Mouse (Mus musculus) frontal cortex, postnatal 25 days (tissue): ENCODE results near the gene Il17rd.

ENCODE experiments used
- DNase-seq, 2 experiments: peaks; one replicate each; pipeline ENCODE4 v3.0.0; 2022; ENCODE audit warnings: low spot score in 2 of 2

Gene Il17rd

DNA sequence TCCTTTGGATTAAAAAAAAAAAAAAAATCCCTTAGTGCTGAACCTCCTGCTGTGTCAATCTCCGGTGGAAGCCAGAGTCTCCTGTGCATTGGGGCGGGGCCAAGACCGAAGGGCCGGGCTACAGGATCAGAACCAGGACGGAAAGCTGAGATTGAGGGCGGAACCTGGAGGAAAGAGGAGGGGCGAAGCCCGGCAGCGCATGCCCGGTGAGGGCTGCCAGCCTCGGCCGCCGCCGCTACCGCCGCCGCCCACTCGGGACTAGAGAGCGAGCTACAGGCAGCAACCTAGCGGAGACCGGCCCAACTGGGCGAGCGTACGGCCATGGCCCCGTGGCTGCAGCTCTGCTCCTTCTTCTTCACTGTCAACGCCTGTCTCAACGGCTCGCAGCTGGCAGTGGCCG lies at the start of gene Il17rd:
Gene Il17rd, plus strand, starts transcription at position 159 of the 400 bp plus-strand sequence.
- peak; percentile 57 to 76 for DNase-seq

DNA sequence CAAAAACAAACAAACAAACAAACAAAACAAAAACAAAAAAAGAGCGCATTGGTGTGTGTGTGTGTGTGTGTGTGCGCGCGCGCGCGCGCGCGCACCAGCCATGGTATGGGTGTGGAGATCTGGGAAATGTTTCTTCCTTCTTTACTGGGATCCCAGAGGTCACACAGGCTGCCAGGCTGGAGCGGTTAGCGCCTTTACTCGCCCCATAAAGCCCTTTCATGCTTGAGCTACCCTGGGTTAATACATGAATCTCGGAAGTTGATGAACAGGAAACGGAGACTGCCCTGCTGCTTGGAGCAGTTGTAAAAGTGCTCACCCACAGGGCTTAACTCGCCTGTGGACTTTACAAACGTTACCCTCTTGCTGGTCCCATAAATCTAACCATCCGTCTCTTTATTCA lies 47.1 kb upstream of the Il17rd start:
- DNase-seq = no peak

DNA sequence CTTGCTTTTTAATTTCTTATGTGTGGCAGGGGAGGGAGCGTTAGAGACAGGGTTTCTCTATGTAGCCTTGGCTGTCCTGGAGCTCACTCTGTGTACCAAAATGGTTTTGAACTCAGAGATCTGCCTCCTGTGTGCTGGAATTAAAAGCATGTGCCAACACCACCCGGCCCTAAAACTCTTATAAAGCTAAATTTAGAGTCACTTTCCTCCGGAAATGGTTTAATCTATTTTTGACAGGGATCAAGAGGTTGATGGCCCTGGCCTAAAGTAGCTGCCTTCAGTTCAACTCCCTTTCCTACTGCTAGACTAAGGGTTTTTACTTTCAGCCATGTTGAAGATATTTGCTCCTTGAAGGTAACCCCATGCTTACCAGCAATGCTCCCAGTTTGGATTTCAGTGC lies 45.3 kb upstream of the Il17rd start:
- DNase-seq = no peak

DNA sequence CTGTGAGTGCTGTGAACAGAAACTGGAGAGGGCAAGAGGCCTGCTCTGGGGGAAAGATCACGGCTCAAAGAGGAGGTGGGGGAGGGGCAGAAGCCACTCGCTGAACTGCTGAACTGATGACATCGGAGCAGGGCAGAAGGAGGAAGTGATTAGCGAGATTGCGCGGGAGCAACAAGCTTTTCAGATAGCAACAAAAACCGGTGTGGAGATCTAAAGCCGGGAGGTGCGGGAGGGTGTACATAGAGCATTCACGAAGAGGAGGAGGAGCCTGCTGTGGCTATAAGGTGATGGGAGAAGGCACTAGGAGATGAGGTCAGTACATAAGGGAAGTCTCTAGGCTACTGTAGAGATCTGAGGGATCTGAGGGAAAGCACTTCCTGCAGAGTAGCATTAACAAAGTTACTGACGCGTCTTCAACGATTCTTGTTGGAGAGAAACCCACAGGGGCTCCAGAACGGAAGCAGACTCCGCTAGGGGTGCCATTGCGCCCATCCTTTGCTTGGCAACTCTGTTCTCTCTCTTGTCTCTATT lies 44.5 kb upstream of the Il17rd start, which contains the start of gene Hesx1:
Gene Hesx1, plus strand, starts transcription at position 206 of the 531 bp plus-strand sequence.
- DNase-seq = peak in 1 of 2 experiments; percentile 2

DNA sequence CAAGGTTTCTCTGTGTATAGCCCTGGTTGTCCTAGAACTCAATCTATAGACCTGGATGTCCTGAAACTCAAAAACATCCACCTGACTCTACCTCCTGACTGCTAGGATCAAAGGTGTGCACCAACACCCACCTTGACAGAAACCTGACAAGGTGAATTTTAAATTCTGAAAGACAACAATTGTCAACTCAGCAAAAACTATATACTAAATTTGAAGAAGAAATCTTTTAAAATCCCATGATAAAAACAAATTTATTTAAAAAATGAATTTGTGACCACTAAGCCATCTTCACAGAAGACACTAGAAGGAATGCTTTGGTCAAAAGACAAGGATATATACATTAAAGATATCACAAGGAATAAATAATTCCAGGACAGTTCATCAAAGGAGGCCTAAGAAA lies 42.5 kb upstream of the Il17rd start:
- no peak for DNase-seq

DNA sequence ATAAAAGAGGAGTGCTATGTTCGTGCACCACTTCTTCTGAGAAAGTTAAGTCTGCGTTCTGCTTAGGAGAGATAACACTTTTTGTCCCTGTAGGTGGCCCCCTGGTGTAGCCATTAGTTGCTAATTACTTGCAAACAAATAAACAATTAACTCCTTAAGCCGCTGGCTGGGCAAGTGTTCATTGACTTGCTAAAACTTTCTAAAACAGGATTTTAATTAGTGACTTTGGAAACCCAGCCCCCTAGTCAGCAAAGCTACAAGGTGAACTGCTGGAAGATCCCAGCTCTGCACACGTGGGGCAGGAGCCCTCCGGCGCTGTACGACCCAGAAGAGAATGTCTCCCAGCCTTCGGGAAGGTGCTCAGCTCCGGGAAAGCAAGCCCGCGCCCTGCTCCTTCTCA lies 38.4 kb upstream of the Il17rd start:
- DNase-seq = no peak

DNA sequence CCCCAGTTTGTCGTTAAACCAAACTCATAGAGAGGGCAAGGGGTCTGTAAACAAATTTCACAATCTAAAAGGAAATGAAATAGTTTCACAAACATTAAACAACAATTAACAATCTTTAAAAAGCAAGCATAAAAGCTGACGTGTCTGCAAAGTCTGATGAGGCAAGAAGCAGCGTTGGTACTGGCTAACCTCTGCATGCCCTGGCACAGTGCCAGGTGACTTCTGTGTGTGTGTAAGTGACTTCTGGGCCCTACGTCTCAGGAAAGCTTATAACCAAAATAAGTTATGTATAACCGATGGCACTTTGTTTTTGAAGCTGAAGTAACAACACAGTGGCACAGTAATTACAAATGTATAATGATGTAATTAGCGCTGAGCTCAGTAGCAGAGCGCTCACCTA lies 33.8 kb upstream of the Il17rd start:
- DNase-seq = no peak

DNA sequence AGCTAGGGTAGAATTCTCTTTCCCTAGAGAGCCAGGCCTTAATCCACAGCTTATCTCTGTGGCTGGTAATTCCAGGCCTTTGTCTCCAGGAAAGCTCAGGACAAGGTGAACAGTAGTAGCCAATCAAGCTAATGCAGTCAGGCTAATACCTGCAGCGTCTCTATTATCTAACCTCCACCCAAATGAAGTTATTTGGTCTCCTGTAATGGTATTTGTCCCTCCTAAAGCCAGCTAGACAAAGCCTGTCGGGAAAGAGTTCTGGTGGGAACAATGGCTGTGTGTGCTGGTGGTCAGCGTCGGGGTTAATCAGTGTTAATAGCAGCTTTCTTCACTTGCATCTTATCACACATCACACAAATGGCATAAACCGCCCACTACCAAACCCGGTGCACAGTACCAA lies 32.8 kb upstream of the Il17rd start:
- no peak for DNase-seq

DNA sequence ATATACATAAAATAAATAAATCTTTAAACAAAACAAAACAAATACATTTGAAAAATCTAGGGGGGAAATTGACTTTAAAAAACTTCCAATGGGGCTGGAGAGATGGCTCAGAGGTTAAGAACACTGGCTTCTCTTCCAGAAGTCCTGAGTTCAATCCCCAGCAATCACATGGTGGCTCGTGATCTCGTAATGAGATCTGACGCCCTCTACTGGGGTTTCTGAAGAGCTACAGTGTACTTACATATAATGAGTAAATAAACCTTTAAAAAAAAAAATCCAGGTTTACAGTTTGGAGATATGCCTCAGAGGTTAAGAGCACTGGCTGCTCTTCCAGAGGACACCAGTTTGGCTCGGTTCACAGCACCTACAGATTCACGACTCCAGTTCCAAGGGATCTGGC lies 27.2 kb upstream of the Il17rd start:
- no peak for DNase-seq

DNA sequence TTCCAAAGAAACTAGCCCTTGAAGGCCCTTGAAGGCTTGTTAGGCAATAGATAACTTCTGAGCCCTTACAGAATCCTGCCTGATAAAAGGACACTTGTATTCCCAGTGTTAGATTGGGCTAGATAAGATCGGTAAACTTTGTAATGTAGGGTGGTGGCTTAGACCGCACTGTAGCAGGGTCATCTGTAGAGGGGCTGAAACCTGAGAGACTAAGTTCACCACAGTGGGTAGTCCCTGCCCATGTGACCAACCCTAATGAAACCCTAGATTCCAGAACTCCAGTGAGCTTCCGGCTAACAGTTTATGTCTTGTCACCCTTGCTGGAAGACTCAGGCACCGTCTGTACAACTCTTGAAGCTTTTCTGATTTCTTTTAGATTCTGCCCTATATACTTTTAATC lies 25.1 kb upstream of the Il17rd start:
- no peak for DNase-seq

DNA sequence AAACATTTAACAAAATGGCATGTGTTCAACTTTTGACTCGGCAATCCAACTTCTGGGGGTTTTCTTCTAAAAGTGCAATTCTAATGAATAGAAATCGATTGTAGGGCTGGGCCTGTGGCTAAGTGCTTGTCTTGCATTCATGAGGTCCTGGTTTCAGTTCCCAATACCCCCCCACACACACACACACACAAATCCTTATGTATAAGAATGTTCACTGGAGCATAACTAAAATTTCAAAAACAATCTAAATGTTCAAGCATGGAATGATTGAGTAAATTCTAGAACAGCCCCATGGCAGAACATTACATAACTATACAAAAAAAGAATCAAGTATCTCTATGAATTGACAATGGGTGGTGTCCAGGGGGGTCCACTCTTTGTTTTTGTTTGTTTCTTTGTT lies 20.8 kb upstream of the Il17rd start:
- DNase-seq = no peak

DNA sequence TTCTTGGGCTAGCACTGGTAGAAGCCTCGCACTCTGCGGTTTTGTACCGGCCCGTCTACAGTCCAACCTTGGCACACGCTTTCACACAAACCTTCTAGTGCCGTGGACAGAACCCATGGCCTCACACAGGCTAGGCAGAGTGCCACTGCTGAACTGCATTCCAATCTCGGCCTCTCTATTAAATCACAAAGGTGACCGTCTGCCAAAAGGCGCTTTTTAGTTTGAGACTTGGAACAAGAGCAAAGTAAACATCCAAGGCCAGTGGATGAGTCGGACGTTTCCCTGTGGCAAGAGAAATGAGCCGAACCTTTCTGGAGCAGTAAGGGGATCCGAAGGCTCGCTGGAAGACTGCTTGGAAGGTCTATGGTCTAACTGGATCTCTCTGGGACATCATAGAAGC lies 18.9 kb upstream of the Il17rd start:
- no peak for DNase-seq

DNA sequence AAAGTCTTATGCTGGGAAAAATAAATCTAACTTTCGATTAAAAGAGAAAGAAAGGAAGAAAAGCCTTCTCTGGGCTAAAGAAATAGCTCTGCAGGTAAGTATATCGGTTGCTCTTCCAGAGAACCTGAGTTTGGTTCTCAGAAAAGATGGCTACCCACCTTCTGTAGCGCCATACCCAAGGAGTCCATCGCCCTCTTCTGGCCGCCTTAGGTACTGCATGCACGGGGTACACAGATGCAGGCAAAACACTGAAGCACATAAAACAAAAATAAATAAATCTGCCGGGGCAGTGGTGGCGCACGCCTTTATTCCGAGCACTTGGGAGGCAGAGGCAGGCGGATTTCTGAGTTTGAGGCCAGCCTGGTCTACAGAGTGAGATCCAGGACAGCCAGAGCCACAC lies 15.9 kb upstream of the Il17rd start:
- no peak for DNase-seq

DNA sequence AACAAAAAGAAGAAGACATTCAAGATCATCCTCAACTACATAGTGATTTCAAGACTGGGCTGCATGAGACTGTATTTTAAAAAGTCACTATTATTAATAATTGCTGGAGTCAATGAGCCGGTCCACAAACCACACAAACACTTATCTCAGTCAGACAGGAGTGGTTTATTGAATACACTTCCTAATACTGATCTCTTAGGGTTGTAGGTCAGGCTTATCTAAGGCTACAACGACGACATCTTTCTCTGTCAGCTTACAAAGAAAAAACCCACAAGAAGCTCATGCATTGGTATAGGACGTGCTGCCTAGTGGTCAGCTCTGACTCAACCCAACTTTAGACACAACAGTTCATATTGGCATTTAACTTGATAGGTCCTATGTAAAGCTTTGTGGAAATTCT lies 14.1 kb upstream of the Il17rd start:
- DNase-seq = no peak

DNA sequence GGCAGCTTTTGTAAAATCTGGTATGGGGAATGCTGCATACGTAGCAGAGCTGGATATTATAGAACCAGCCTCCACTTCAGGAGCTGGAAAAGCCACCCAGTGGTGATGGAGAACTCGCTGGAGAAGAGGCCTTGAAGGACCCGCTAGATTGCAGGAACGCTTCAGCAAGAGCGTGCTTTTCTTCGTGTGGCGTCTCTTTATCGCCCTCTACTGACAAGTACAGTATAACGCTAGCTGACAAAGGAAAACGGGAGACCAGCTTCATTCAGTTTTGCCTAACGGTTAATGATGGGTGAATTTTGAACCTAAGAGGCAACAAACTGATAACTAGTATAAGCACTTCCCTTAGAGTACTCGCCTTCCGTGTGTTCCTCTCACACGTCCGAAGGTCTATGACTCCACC lies 9.0 kb upstream of the Il17rd start:
- no peak for DNase-seq

DNA sequence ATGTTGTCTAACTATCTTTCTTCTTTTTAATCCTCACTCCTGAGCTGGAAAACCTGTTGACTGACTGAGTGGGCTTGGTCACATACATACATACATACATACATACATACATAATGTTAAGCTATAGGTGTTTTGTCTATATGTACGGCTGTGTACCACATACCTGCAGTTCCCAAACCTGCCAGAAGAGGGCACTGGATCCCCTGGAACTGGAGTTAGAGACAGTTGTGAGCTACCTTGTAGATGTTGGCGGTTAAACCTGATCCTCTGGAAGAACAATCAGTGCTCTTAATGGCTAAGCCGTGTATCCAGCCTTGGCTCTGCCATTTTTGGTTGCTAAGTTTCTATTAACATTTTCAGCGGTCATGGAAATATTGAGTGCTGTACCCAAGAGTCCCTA lies 7.6 kb upstream of the Il17rd start:
- DNase-seq = peak; percentile 49 to 60

DNA sequence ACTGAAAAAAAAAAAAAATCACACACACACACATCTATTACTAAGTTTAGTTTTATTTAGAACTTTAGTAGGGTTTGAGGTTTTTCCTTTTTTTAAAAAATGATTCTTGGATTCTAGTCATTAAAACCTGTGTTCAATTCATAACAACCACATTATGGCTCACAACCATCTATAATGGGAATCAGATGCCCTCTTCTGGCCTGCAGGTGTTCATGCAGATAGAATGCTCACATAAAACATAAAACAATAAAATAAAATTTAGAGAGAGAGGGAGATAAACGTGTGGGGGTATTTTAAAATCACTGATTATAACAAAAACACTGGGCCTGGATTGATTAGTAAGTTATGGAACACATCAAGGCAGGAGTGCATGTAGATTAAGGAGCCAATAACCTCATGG lies 1.2 kb upstream of the Il17rd start:
- no peak for DNase-seq

DNA sequence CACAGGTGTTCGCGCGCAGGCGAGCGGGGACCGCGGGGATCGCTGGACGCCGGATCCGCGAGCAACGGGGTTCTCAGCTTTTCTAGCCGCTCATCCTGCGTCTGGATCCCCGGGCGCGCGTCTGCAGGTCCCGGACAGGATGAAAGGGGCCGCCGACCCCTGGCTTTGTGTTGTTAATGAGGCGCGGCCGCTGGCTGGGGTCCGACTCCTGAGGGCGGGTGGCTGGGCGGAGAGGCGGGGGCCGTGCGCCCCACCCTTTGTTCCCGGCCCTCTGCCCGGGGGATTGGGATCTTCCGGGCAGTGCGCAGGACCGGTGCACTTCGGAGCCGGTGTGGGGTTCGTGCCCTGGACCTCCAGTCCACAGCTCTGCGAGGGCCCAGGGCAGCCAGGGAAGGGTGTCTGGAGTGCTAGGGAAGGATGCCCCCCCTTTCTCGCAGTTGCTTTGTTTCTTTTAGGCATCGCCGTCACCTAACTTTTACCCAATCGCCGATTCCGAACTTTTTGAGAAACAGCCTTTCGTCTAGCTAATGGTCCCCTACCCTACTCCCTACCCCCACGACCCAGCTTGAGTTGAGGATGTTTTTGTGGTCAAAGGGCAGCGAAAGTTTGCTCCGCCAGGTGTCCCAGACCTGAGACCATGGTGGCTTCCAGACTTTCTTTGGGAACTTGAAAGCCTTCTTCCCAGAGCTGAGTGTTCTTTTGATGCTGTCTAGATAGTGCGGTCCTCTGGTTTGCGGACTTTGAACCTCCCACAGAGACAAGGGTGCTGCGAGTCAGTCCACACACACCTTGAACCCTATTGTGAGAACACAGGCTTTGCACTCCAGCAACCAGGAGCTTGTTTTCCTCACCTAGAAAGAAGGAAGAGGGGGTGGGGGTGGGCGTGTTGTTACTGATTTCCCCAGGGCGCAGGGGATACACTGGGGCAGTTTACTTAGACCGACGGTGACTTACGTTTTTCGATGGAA lies 824 bp downstream of the Il17rd start:
- no peak for DNase-seq

DNA sequence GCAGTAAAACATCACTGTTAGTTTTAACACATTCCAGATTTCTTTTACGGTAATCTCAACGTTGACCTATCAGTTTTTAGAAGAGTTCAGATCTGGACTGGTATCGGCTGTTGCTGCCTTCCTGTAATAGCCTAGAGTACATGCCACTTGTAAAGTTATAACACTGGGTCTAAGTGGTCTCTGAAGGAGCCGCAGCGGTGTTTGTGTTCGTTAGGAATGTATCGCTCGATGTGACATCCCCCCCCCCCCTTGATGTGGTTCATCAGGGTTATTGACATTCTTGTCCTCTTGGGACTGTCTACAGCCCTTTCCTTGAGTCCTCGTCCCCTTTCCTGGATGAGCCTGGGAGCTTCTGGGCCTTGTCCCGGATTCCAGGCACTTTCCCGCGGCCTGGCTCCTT lies 1.7 kb downstream of the Il17rd start:
- DNase-seq = no peak

DNA sequence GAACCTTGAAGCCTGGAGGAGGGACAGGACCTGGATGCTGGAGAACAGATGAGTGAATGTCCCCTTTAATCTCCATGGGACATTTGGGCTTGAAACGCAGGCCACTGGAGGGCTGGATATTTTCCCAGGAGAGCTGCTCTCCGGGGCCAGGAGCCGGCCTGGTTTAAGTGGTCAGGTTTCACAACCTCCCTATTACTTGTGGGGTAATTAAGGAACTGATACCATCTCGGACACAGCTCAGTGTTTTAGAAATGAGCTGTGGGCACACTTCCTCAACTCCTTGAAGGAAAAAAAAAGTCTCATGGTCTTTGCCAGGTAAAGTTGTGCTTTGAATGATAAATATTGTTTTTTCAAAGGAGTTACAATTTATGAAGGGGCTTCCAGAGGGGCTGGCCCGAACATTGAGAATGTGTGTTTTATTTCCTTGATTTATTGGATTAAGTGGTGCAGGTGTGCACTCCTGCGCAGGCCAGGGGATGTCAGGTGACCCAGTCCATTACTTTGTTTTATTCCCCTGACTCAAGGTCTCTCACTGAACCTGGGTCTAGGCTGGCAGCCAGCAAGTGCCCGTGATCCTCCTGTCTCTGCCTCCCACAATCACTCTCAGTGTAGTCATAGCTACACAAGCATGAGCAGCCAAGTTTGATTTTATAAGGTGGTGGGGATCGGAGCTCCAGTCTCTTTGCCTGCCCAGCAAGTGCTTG lies 3.7 kb downstream of the Il17rd start:
- no peak for DNase-seq

DNA sequence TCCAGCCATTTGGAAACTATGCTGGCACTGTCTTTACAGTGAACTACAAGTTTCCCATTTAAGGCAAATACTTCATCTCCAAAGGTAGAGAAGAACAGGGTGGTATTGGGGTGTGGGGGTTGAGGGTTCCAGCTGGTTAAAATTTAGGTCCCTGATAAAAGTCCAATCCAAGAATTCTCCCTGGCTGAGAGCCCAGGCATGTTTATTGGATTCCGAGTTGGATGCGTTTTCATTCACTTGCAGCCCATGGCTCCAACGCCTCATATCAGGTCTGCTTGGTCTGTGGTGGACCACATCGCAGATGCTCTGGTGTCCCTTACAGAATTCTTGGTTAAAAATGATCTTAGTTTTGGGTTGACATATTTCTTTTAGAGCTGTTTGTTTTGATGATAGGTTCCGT lies 4.7 kb downstream of the Il17rd start:
- no peak for DNase-seq

DNA sequence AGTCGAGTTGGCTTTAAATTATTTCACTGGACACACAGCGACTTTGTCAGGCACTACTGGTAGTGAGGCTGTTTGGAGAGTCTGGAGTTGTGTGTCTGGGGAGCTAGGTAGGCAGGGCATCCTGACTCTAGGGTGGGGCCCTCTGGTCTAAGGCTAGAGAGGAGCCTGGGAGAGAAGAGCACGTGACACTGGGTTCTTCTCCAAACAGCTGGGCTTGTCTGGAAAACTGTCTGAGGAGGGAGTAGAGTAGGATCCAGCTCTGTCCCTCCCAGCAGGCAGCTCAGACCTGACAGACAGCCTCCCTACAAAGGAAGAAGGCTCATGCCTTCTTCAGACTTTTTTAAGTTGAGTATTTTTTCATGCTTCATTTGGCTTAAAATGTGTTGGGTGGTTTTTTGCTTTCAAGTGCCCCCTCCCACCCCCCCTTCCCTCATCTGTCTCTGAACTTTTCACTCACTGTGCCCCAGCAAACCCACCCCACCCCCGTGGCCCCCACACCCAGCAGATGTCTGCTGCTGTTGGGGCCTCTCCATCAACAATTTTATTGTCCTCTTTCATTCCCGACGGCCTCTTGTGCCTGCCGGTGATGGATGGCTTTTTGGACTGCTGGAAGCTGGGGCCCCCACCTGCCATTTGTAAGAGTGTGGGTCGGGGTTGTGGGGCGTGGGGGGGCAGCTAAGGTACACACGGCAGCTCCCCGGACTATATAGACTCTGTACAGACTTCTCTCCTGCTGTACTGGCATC lies 5.7 kb downstream of the Il17rd start:
- no peak for DNase-seq
